Mouse (Mus musculus): Measurements from ENCODE around the gene Itfg2. TPM values are rescaled to one million over a fixed set of nuclear protein-coding genes. Genes with fewer than 3 reads are reported as not detected.
A peak's percentile ranks its signal among the peaks of the same experiment; 100 is the strongest.

Gene Itfg2
- total RNA-seq (2017), result 35.7 and 37.1 TPM in 2 replicates

- peak; percentile 94 for ATAC-seq (ENCODE audit: extremely low read depth, insufficient number of reproducible peaks, low FRiP score, poor library complexity, severe bottlenecking)
Measured at GRCm38 (mm10) chr6:128424269-128425019, at the start of gene Itfg2. Gene Itfg2 (minus strand): TSS chr6:128424931.

- ATAC-seq (ENCODE audit: extremely low read depth, insufficient number of reproducible peaks, low FRiP score, poor library complexity, severe bottlenecking), result no peak
Measured at GRCm38 (mm10) chr6:128474112-128474511, 49.4 kb upstream of the Itfg2 start.

- ATAC-seq (ENCODE audit: extremely low read depth, insufficient number of reproducible peaks, low FRiP score, poor library complexity, severe bottlenecking), result 0 out of 2 replicates have a peak, but pooled peaks have one; percentile 13
Measured at GRCm38 (mm10) chr6:128469451-128469850, 44.7 kb upstream of the Itfg2 start.

- no peak for ATAC-seq (ENCODE audit: extremely low read depth, insufficient number of reproducible peaks, low FRiP score, poor library complexity, severe bottlenecking)
Measured at GRCm38 (mm10) chr6:128467298-128467697, 42.6 kb upstream of the Itfg2 start.

GRCm38 (mm10) chr6:128466563-128466962, 41.8 kb upstream of the Itfg2 start:
- ATAC-seq (ENCODE audit: extremely low read depth, insufficient number of reproducible peaks, low FRiP score, poor library complexity, severe bottlenecking), result no peak

GRCm38 (mm10) chr6:128466043-128466442, 41.3 kb upstream of the Itfg2 start:
- ATAC-seq (ENCODE audit: extremely low read depth, insufficient number of reproducible peaks, low FRiP score, poor library complexity, severe bottlenecking), result no peak

GRCm38 (mm10) chr6:128464996-128465395, 40.3 kb upstream of the Itfg2 start:
- no peak for ATAC-seq (ENCODE audit: extremely low read depth, insufficient number of reproducible peaks, low FRiP score, poor library complexity, severe bottlenecking)

- no peak for ATAC-seq (ENCODE audit: extremely low read depth, insufficient number of reproducible peaks, low FRiP score, poor library complexity, severe bottlenecking)
Measured at GRCm38 (mm10) chr6:128461606-128462005, 36.9 kb upstream of the Itfg2 start.

- ATAC-seq (ENCODE audit: extremely low read depth, insufficient number of reproducible peaks, low FRiP score, poor library complexity, severe bottlenecking), result no peak
Measured at GRCm38 (mm10) chr6:128460729-128461503, 36.2 kb upstream of the Itfg2 start.

GRCm38 (mm10) chr6:128460321-128460720, 35.6 kb upstream of the Itfg2 start:
- no peak for ATAC-seq (ENCODE audit: extremely low read depth, insufficient number of reproducible peaks, low FRiP score, poor library complexity, severe bottlenecking)

- no peak for ATAC-seq (ENCODE audit: extremely low read depth, insufficient number of reproducible peaks, low FRiP score, poor library complexity, severe bottlenecking)
Measured at GRCm38 (mm10) chr6:128457186-128457585, 32.5 kb upstream of the Itfg2 start.

GRCm38 (mm10) chr6:128455835-128456605, 31.3 kb upstream of the Itfg2 start:
- ATAC-seq (ENCODE audit: extremely low read depth, insufficient number of reproducible peaks, low FRiP score, poor library complexity, severe bottlenecking), result no peak

GRCm38 (mm10) chr6:128447063-128447462, 22.3 kb upstream of the Itfg2 start:
- ATAC-seq (ENCODE audit: extremely low read depth, insufficient number of reproducible peaks, low FRiP score, poor library complexity, severe bottlenecking), result no peak

- ATAC-seq (ENCODE audit: extremely low read depth, insufficient number of reproducible peaks, low FRiP score, poor library complexity, severe bottlenecking), result peak; percentile 66; the same call in 1 of the 2 replicates
Measured at GRCm38 (mm10) chr6:128445761-128446535, 21.2 kb upstream of the Itfg2 start.

GRCm38 (mm10) chr6:128440238-128440637, 15.5 kb upstream of the Itfg2 start:
- ATAC-seq (ENCODE audit: extremely low read depth, insufficient number of reproducible peaks, low FRiP score, poor library complexity, severe bottlenecking), result no peak

- no peak for ATAC-seq (ENCODE audit: extremely low read depth, insufficient number of reproducible peaks, low FRiP score, poor library complexity, severe bottlenecking)
Measured at GRCm38 (mm10) chr6:128438871-128439341, 14.2 kb upstream of the Itfg2 start.

- ATAC-seq (ENCODE audit: extremely low read depth, insufficient number of reproducible peaks, low FRiP score, poor library complexity, severe bottlenecking), result peak; percentile 90
Measured at GRCm38 (mm10) chr6:128438317-128438870, 13.7 kb upstream of the Itfg2 start, which contains the start of gene Fkbp4. Gene Fkbp4 (minus strand): TSS chr6:128438677.

GRCm38 (mm10) chr6:128437731-128438316, 13.1 kb upstream of the Itfg2 start:
- 0 out of 2 replicates have a peak, but pooled peaks have one; percentile 23 for ATAC-seq (ENCODE audit: extremely low read depth, insufficient number of reproducible peaks, low FRiP score, poor library complexity, severe bottlenecking)

All from neutrophil, adult 5-6 weeks (primary cell).